Mouse (Mus musculus) lung, adult 2 months (tissue): ENCODE results near the gene Lrrc47. TPM values are rescaled to one million over a fixed set of nuclear protein-coding genes. Genes with fewer than 3 reads are reported as not detected.

ENCODE experiments used
- DNase-seq: peaks from one replicate; pipeline ENCODE4 v3.0.0; 2022
- H3K4me1 ChIP-seq: fragments of 200-500 bp; 2 replicates; pipeline ENCODE4 v1.6.1; 2011; ENCODE audit warnings: low read length; ENCODE audit not compliant: control insufficient read depth, insufficient read depth
- H3K4me3 ChIP-seq: fragments of 200-500 bp; replicated peaks from 2 replicates; pipeline ENCODE3; 2011; ENCODE audit warnings: low read depth, mild to moderate bottlenecking, control low read depth, low read length; ENCODE audit errors: extremely low read depth
- CTCF ChIP-seq: fragments of 200-500 bp; IDR thresholded peaks from 2 replicates; pipeline ENCODE4 v1.5.1; 2011; ENCODE audit warnings: mild to moderate bottlenecking, low read length, control low read depth; ENCODE audit not compliant: insufficient read depth
- POLR2A ChIP-seq: fragments of 200-500 bp; IDR thresholded peaks from 2 replicates; pipeline ENCODE4 v1.6.1; 2011; ENCODE audit warnings: low read depth, mild to moderate bottlenecking, control low read depth, low read length, borderline replicate concordance; ENCODE audit errors: extremely low read depth
- WGBS: fragments of 180-500 bp; shearing (Covaris S2); methylation state at CpG from one replicate; pipeline ENCODE4 v1.1.7; 2018; 5-methylcytosine and 5-hydroxymethylcytosine counted together
- polyA plus RNA-seq: library from polyadenylated mRNA; depleted of rRNA; stranded (reverse); fragments of >200 nt; gene quantifications from 2 replicates; pipeline ENCODE4 v1.2.3, GENCODE M21; 2012

Lrrc47 gene
- polyA plus RNA-seq, 1 experiment, result 55.5 TPM

DNA sequence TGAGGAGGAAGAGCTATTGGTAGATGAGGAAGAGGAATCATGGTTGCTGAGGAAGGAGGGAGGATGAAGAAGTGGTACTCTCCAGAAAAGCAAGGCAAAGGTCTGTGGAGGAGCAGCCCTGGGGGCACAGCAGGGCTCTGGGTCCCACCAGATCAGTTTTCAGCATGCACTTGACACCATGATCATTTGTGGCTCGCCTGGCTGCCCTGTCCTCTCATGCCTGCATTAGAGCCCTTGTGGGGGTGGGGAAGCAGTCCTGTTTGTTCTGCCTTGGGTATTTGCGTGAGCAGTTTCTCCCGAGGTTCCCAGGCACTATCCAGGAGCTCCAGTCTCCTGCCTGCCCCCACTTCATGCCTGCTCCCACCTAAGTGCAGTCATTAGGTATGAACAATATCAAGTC lies 25.6 kb downstream of the Lrrc47 start:
- no peaks in the 10 kb centered on the region for H3K4me1 ChIP-seq
- no peak for DNase-seq
- TF ChIP-seq POLR2A (no peak), CTCF (no peak)
- no peak overlapping the region for H3K4me3 ChIP-seq
- 37% methylated on average over 3 of the region's 3 CpGs for WGBS

DNA sequence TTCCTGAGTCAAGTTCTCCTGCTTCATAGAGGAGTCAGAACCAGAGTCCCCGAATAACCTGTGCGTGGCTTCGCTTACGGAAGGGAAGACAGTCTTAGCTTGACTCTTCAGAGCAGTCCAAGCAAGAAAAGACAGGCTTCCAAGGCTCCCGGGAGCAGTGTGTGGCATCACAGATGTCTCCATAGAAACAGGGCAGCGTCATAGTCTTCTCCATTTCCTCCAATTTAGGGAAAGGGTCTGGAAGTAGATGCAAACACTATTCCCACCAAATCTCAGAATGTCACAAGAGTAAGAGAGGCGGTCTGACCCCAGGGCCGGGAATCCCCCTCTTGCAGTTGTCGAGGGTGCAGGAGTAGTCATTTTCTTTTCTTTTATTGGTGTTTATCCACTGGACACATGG lies 31.0 kb downstream of the Lrrc47 start, which contains the start of gene Ccdc27:
TSS of gene Ccdc27 (minus strand) at position 101 of the 400 bp plus-strand sequence.
- TF ChIP-seq CTCF (no peak), POLR2A (no peak)
- 79% methylated on average over 9 of the region's 9 CpGs for WGBS
- H3K4me3 ChIP-seq, result no peak within 1 kb of the TSS
- no peak for DNase-seq
- H3K4me1 ChIP-seq, result no peaks in the 10 kb centered on the region

DNA sequence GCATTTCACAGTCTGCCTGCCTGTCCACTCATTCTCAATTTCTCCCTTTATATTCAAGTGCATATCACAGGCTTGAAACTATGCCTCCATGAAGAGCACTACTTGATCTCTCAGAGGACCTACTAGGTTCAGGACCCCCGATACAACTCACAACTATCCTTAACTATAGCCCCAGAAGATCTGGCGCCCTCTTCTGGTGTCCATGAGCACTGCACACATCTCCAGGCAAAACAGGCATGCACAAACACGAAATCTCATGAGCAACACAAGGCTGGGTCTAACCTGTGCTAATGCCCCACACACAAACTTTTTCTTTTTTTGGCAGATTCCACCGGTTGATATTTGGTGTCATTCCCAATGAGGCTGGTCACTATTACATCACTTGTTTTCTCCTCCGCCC lies 34.3 kb downstream of the Lrrc47 start:
- TF ChIP-seq POLR2A (no peak), CTCF (no peak)
- WGBS, result 64% methylated on average over 5 of the region's 5 CpGs
- no peak for DNase-seq
- Histone ChIP-seq H3K4me3 (no peak overlapping the region), H3K4me1 (no peaks in the 10 kb centered on the region)

DNA sequence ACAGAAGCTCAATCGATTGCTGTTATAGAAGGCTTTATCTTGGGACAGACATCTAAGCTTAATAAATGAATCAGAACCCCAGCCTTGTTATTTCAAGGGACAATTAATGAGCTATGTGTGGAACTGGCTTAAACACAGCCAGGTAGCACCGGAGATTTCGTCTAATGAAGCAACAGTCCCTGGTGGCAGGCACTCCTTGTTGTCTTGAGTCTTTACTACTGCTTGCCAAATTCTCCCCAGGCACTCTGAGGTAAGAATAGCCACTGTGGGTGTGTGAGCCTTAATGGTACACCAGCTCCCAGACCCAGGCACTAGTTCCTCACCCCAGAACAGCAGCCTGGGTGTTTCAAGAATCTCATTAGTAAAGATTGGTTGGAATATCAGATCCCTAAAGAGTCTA lies 39.9 kb downstream of the Lrrc47 start:
- H3K4me3 ChIP-seq, result no peak overlapping the region
- no peaks in the 10 kb centered on the region for H3K4me1 ChIP-seq
- WGBS, result 81% methylated on average over 3 of the region's 3 CpGs
- DNase-seq, result no peak
- no peak for TF ChIP-seq CTCF
- no peak for TF ChIP-seq POLR2A

DNA sequence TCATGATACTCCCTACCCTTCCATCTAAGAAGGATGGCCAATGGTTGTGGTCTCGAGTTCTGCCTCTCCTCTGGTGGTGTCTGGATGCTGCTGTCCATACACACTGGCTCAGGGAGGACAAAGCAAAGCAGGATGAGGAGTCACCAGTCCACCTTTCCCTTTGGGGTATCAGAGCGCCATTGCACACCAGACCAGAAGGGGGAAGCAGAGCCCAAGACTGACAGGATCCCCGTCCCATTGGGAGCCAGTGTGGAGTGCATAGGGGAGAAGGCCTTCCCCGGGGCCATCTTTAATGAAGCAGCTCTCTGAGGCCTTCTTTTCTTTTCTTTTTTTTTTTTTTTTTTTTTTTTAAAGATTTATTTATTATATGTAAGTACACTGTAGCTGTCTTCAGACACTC lies 41.5 kb downstream of the Lrrc47 start:
- no peak for DNase-seq
- no peak for TF ChIP-seq POLR2A
- TF ChIP-seq CTCF, result peak; percentile 44
- Histone ChIP-seq H3K4me3 (no peak overlapping the region), H3K4me1 (no peaks in the 10 kb centered on the region)
- WGBS, result 50% methylated on average over 4 of the region's 4 CpGs

DNA sequence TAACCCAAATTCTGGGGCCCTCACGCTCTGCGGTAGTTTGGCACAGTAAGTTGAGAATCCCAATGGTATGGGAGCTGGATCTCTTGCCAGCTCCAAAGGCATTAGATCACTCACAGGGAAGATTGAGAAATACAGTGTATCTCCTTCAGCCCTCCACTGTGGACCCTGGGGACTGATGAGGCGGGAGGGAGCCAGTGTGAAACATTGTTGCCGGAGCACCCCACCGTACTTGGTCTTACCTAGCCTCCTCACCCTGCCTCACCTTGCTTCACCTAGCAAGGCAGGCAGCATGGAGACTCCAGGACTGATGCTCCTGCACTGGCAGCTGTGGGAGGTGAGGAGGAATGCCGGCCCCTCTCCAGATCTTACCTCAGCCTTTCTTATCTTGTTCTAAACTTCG lies 44.0 kb downstream of the Lrrc47 start:
- H3K4me1 ChIP-seq, result no peaks in the 10 kb centered on the region
- no peak for TF ChIP-seq POLR2A
- TF ChIP-seq CTCF, result no peak
- DNase-seq, result no peak
- no peak overlapping the region for H3K4me3 ChIP-seq
- 72% methylated on average over 7 of the region's 7 CpGs for WGBS

DNA sequence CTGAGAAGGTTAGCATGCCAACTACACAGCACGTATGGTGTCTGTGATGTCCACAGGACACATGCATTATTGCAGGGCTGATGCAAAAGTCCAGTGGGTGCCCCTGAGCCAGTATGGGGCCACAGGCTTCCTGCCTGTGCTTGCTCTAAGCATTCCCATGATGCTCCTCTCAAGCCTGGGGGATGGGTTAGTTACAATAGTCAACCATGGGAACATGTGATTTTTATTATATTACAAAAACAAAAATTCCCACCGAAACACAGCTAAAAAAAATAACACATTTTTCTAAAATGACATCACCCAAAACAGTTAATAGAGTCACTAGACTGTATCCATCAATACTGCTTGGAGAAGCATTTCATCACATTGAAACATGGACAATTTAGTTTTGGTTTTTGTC lies 44.5 kb downstream of the Lrrc47 start:
- Histone ChIP-seq H3K4me3 (no peak overlapping the region), H3K4me1 (no peaks in the 10 kb centered on the region)
- no peak for DNase-seq
- TF ChIP-seq CTCF (no peak), POLR2A (no peak)
- WGBS, result 58% methylated on average over 2 of the region's 2 CpGs

DNA sequence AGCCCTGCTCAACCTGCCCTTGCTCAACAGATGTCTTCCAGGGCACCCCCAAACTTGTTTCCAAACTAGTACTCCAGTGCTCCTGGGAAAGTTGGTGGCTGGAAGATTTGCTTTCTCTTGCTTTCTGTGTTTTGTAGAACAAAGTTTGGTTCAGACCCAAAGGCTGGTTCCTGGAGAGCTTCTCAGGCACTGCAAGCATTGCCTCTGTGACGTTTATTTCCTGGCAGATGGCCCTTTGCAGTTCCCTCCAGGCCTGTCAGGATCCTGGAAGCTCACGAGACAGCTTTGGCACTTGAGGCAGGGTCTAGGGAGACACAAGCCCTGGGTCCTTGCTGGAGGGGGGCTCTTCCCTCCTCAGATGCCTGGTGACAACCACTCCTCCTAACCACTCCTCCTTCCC lies 45.1 kb downstream of the Lrrc47 start:
- WGBS, result 20% methylated on average over 2 of the region's 2 CpGs

DNA sequence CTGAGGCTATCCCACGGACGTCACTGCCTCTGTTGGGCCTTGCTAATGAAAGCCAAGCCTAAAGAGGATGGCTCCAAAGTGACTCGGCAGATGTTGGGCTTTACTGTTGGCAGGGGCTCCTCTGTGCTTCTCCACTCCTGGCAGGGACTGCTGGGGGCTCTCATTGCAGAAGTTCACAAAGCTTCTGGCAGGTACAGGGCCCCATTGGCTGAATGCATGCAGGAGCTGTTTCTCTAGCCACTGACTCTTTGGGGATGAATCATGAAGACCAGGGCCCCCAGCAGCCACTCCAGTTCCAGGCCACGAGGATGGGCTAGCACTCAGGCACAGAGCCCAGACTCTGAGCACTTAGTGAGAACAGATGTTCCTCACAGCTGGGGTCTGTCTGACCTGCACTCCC lies 46.2 kb downstream of the Lrrc47 start:
- 36% methylated on average over 4 of the region's 4 CpGs for WGBS
- no peak for DNase-seq
- no peak overlapping the region for H3K4me3 ChIP-seq
- TF ChIP-seq POLR2A, result no peak
- no peak for TF ChIP-seq CTCF
- no peaks in the 10 kb centered on the region for H3K4me1 ChIP-seq

More for the DNA sequence above, 45.1 kb downstream of the Lrrc47 start:
- Histone ChIP-seq H3K4me1 (no peaks in the 10 kb centered on the region), H3K4me3 (no peak overlapping the region)
- TF ChIP-seq CTCF, result no peak
- TF ChIP-seq POLR2A, result no peak
- DNase-seq, result no peak

DNA sequence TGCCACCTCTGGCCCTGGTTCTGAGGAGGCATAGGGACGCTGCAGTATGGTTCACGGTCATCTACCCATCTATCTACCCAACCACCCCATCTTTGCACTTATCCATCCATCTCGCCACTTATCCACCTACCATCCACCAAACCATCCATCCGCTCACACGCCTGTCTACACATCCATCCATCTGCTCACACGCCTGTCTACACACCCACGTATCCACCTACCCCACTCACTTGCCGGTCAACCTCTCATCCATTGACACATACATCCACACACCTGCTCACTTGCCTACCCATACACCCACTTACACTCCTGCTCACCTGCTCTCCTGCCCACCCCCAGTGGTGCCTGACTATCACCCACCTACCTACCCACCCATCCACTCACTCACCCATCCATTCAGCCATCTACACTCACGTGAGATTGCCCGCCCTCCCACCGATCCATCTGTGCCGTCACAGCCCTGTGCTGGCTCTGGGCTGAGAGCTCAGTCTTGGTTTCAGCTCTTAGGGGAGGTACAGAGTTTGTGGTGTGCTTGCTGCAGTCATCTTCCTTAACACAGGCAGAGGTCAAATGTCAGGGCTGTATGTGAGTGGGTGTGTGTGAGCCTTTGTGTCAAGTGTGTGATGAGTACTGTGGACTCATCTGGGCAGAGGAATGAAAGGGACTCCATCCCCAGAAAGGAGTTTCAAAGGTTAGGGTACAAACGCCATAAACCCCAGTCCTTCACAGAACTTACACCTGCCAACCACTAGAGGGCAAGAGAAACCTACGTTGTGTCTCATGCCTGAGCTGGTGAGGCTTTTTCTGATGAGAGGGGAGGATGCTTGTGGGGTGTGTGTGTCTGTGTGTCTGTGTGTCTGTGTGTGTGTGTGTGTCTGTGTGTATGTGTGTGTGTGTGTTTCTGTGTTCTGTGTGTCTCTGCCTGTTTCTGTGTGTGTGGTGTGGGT lies 53.6 kb downstream of the Lrrc47 start:
- Histone ChIP-seq H3K4me1 (no peaks in the 10 kb centered on the region), H3K4me3 (no peak overlapping the region)
- WGBS, result 58% methylated on average over 14 of the region's 14 CpGs
- TF ChIP-seq POLR2A (no peak), CTCF (peak; percentile 55)
- DNase-seq, result no peak
